Mouse (Mus musculus): ENCODE measurements at regions not wholly inside any gene's neighbourhood (a gene's known extent, or its start where the extent isn't known, plus 50 kb on each side); places are given as distances from the start of the nearest gene placed in this dataset.

DNA sequence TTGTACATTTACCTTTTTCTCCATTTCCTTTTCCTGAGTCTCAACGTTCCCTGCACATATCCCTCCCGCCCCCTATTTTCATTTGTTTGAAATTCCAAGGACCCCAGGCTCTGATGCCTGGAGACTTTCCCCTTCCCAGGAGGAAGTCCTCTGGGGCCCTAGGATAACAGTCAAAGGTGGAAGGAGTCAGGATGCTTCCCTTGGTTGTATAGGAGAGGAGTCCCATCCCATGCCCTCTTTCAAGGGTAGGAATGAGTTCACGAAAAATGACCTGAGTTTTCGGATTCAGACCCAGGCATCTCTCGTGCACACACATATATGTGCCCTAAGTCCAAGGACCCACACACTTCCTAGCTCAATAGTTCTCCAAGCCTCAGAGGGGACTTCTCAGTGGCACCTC is 143.3 kb upstream of the Zfp703 start:
- 68% methylated on average over 5 of the region's 5 CpGs for WGBS
- no peak overlapping the region for H3K4me2 ChIP-seq (replicated peaks; ENCODE audit: low read depth)
- no peak for DNase-seq (ENCODE audit: low spot score)
- no peak overlapping the region for H3K27ac ChIP-seq (replicated peaks)
- no peaks in the 10 kb centered on the region for H3K27me3 ChIP-seq (ENCODE audit: control insufficient read depth, insufficient read depth, low read length)
- peaks cover 5% of the 10 kb centered on the region; the same call in 1 of the 2 replicates for H3K4me1 ChIP-seq (replicated peaks; ENCODE audit: control insufficient read depth, insufficient read depth)
- no peak overlapping the region for H3K4me3 ChIP-seq (ENCODE audit: low read depth, low read length)
- H3K9me3 ChIP-seq (ENCODE audit: control insufficient read depth, low read length) = no peaks in the 10 kb centered on the region
- no peaks in the 10 kb centered on the region for H3K36me3 ChIP-seq (ENCODE audit: control insufficient read depth, insufficient read depth, low read length)
- TF ChIP-seq CTCF (IDR thresholded peaks at IDR 0.05; ENCODE audit: low read depth) = no peak
- TF ChIP-seq EP300 (optimal IDR thresholded peaks at IDR 0.05) = no peak
- ATAC-seq (ENCODE audit: low FRiP score, low TSS enrichment) = no peak
- no peak overlapping the region for H3K9ac ChIP-seq (ENCODE audit: low read length)

- peaks cover 5% of the 10 kb centered on the region; the same call in 1 of the 2 replicates for H3K4me1 ChIP-seq (replicated peaks; ENCODE audit: control insufficient read depth, insufficient read depth)
- no peak overlapping the region for H3K4me2 ChIP-seq (replicated peaks; ENCODE audit: low read depth)
- no peak overlapping the region for H3K4me3 ChIP-seq (ENCODE audit: low read depth, low read length)
- H3K9ac ChIP-seq (ENCODE audit: low read length) = no peak overlapping the region
- no peaks in the 10 kb centered on the region for H3K27me3 ChIP-seq (ENCODE audit: control insufficient read depth, insufficient read depth, low read length)
- H3K27ac ChIP-seq (replicated peaks) = no peak overlapping the region
- DNase-seq (ENCODE audit: low spot score) (no peak), ATAC-seq (ENCODE audit: low FRiP score, low TSS enrichment) (no peak)
- H3K36me3 ChIP-seq (ENCODE audit: control insufficient read depth, insufficient read depth, low read length) = no peaks in the 10 kb centered on the region
- TF ChIP-seq CTCF (IDR thresholded peaks at IDR 0.05; ENCODE audit: low read depth) (no peak), EP300 (optimal IDR thresholded peaks at IDR 0.05) (no peak)
- H3K9me3 ChIP-seq (ENCODE audit: control insufficient read depth, low read length) = no peaks in the 10 kb centered on the region
- 81% methylated on average over 13 of the region's 13 CpGs for WGBS
Measured at GRCm38 (mm10) chr8:26834604-26835003, 142.5 kb upstream of the Zfp703 start.

DNA sequence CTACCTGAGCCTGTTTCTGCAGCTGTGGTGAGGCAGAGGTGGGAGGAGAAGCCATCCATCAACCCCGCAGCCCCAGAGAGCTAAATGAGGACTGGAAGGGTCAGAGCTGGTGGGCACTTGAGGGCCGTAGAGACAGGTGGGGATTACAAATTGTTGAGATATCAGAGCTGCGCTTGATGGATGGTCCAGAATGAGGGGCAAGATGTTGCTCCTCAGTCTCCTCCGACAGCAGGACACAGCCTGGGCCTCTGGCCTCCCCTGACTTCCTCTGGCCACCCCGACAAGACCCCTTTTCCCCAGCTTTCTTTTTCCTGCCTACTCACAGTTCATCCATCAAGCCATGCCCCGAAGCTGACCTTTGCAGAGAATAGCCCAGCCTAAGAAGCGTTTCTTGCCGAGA is 142.0 kb upstream of the Zfp703 start:
- no peak for DNase-seq (ENCODE audit: low spot score)
- 64% methylated on average over 8 of the region's 8 CpGs for WGBS
- ATAC-seq (ENCODE audit: low FRiP score, low TSS enrichment) = no peak

GRCm38 (mm10) chr8:26835616-26836015 is 141.5 kb upstream of the Zfp703 start:
- H3K4me1 ChIP-seq (replicated peaks; ENCODE audit: control insufficient read depth, insufficient read depth) = peaks cover 5% of the 10 kb centered on the region; the same call in 1 of the 2 replicates
- no peaks in the 10 kb centered on the region for H3K27me3 ChIP-seq (ENCODE audit: control insufficient read depth, insufficient read depth, low read length)
- WGBS = 54% methylated on average over 6 of the region's 6 CpGs
- H3K9ac ChIP-seq (ENCODE audit: low read length) = no peak overlapping the region
- H3K4me3 ChIP-seq (ENCODE audit: low read depth, low read length) = no peak overlapping the region
- H3K36me3 ChIP-seq (ENCODE audit: control insufficient read depth, insufficient read depth, low read length) = no peaks in the 10 kb centered on the region
- no peak overlapping the region for H3K4me2 ChIP-seq (replicated peaks; ENCODE audit: low read depth)
- H3K9me3 ChIP-seq (ENCODE audit: control insufficient read depth, low read length) = no peaks in the 10 kb centered on the region
- TF ChIP-seq CTCF (IDR thresholded peaks at IDR 0.05; ENCODE audit: low read depth) (no peak; the same call in 1 of the 2 replicates), EP300 (optimal IDR thresholded peaks at IDR 0.05) (no peak)
- no peak overlapping the region for H3K27ac ChIP-seq (replicated peaks)
- ATAC-seq (ENCODE audit: low FRiP score, low TSS enrichment) = no peak
- no peak for DNase-seq (ENCODE audit: low spot score)

More for the DNA sequence above, 142.0 kb upstream of the Zfp703 start:
- no peaks in the 10 kb centered on the region for H3K27me3 ChIP-seq (ENCODE audit: control insufficient read depth, insufficient read depth, low read length)
- no peak overlapping the region for H3K4me2 ChIP-seq (replicated peaks; ENCODE audit: low read depth)
- no peak for TF ChIP-seq EP300 (optimal IDR thresholded peaks at IDR 0.05)
- TF ChIP-seq CTCF (IDR thresholded peaks at IDR 0.05; ENCODE audit: low read depth) = no peak
- H3K9ac ChIP-seq (ENCODE audit: low read length) = no peak overlapping the region
- peaks cover 5% of the 10 kb centered on the region; the same call in 1 of the 2 replicates for H3K4me1 ChIP-seq (replicated peaks; ENCODE audit: control insufficient read depth, insufficient read depth)
- no peak overlapping the region for H3K4me3 ChIP-seq (ENCODE audit: low read depth, low read length)
- H3K27ac ChIP-seq (replicated peaks) = no peak overlapping the region
- H3K9me3 ChIP-seq (ENCODE audit: control insufficient read depth, low read length) = no peaks in the 10 kb centered on the region
- no peaks in the 10 kb centered on the region for H3K36me3 ChIP-seq (ENCODE audit: control insufficient read depth, insufficient read depth, low read length)

DNA sequence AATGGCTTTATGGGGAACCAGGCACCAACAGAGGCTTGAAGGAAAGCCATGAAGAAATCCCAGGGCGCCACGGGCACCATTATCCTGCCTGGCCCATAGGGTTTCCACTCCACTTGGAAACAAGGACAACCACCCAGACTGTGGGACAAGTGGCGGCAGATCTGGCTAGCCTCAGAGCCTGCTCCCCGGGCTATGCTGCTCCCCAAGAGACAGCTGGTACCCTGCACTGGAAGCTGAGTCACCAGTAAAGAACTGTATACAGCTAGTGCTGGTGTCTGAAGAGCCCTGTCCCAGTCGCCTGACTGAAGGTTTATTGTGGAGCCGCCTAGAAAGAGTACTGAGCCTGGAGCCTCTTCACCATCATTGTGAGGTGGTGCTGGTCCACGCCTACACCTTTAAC is 140.6 kb upstream of the Zfp703 start:
- no peak overlapping the region for H3K9ac ChIP-seq (ENCODE audit: low read length)
- H3K4me1 ChIP-seq (replicated peaks; ENCODE audit: control insufficient read depth, insufficient read depth) = peaks cover 5% of the 10 kb centered on the region; the same call in 1 of the 2 replicates
- WGBS = 71% methylated on average over 7 of the region's 7 CpGs
- TF ChIP-seq EP300 (optimal IDR thresholded peaks at IDR 0.05) = no peak
- no peak overlapping the region for H3K27ac ChIP-seq (replicated peaks)
- H3K36me3 ChIP-seq (ENCODE audit: control insufficient read depth, insufficient read depth, low read length) = no peaks in the 10 kb centered on the region
- H3K4me2 ChIP-seq (replicated peaks; ENCODE audit: low read depth) = no peak overlapping the region
- no peaks in the 10 kb centered on the region for H3K9me3 ChIP-seq (ENCODE audit: control insufficient read depth, low read length)
- no peak overlapping the region for H3K4me3 ChIP-seq (ENCODE audit: low read depth, low read length)
- ATAC-seq (ENCODE audit: low FRiP score, low TSS enrichment) (no peak), DNase-seq (ENCODE audit: low spot score) (no peak)
- H3K27me3 ChIP-seq (ENCODE audit: control insufficient read depth, insufficient read depth, low read length) = no peaks in the 10 kb centered on the region

DNA sequence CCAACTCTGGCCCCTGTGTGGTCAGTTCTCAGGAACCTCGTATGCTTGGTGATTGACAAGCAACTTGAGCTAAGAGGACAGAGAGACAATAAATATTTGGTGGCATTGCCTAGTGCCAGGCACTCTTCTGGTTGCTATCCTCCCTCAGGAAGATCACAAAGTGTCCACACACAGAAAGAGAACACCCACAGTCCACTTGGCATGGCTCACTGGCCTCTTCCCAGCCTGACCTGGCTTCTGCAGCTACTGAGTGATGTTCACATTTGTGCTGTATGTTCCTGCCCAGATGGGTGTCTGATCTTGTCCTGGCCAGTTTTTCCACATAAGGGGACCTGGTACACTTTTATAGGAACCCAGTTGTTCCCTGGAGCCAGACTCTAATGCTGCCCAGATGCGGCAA is 136.8 kb upstream of the Zfp703 start:
- no peak overlapping the region for H3K4me3 ChIP-seq (ENCODE audit: low read depth, low read length)
- DNase-seq (ENCODE audit: low spot score) (no peak), ATAC-seq (ENCODE audit: low FRiP score, low TSS enrichment) (no peak; the same call in 1 of the 2 replicates)
- H3K36me3 ChIP-seq (ENCODE audit: control insufficient read depth, insufficient read depth, low read length) = no peaks in the 10 kb centered on the region
- peaks cover 5% of the 10 kb centered on the region; the same call in 1 of the 2 replicates for H3K4me1 ChIP-seq (replicated peaks; ENCODE audit: control insufficient read depth, insufficient read depth)
- no peak overlapping the region for H3K4me2 ChIP-seq (replicated peaks; ENCODE audit: low read depth)
- no peaks in the 10 kb centered on the region for H3K27me3 ChIP-seq (ENCODE audit: control insufficient read depth, insufficient read depth, low read length)
- no peak overlapping the region for H3K9ac ChIP-seq (ENCODE audit: low read length)
- 51% methylated on average over 2 of the region's 2 CpGs for WGBS
- H3K27ac ChIP-seq (replicated peaks) = peak overlapping the region; percentile 45; the same call in 1 of the 2 replicates
- H3K9me3 ChIP-seq (ENCODE audit: control insufficient read depth, low read length) = no peaks in the 10 kb centered on the region
- no peak for TF ChIP-seq CTCF (IDR thresholded peaks at IDR 0.05; ENCODE audit: low read depth)
